In the genomic region with DNA sequence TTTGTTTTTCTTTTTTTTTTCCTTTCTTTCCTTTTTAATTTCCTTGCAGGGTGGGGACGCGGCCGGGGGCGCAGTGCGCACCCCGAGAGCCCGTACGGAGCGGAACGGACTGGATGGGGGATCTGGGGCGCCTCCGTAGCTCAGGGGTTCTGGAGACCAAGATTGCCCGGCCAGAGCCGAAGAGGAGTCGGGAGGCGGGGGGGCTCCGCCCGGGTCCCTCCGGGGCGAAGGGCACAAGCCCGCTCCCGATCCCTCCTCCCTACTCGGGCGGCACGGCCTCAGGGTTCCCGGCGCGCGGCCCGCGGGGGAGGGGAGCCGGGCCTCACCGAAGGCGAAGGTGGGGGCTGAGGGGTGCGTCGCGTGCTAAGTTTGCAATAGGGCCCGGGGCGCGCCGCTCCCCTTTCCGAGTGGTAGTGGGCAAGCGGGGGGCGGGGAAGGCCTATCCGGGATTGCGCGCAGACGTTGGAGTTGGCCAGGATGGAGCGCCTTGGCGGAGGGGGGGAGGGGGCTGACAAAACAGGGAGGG, we compare ENCODE assay signal across 8 mouse cellular contexts. TPM values are rescaled to one million over a fixed set of nuclear protein-coding genes. Genes with fewer than 3 reads are reported as not detected.
DNase-seq lines count a peak whose midpoint lies in the region; ATAC-seq and TF ChIP-seq lines count a peak whose summit lies in the region.

No protein-coding gene starts in this region.

- H3K9ac ChIP-seq in intestine, postnatal 0 days (ENCODE audit: low read depth, low read length), result peak overlapping the region; percentile 97
- H3K9ac ChIP-seq in liver, embryonic 14.5 days (replicated peaks), result peak overlapping the region; percentile 99

- TF ChIP-seq EP300 in liver, embryonic 14.5 days (IDR thresholded peaks at IDR 0.05; ENCODE audit: low read depth), result no peak

- H3K27ac ChIP-seq in testis, adult 2 months (ENCODE audit: control insufficient read depth, insufficient read depth, low read depth, low read length), result peak overlapping the region; percentile 84
- H3K27ac ChIP-seq in intestine, postnatal 0 days (ENCODE audit: low read depth, low read length), result peak overlapping the region; percentile 99
- peak overlapping the region; percentile 80 for H3K27ac ChIP-seq in liver, embryonic 14.5 days
- H3K27ac ChIP-seq in olfactory bulb, adult 2 months (ENCODE audit: insufficient read depth, low read depth, low read length), result peak overlapping the region; percentile 68

- no peak for TF ChIP-seq CTCF in testis, adult 2 months (IDR thresholded peaks at IDR 0.05; ENCODE audit: control insufficient read depth, insufficient read depth, insufficient replicate concordance, low read depth, low read length)
- no peak for TF ChIP-seq CTCF in intestine, postnatal 0 days (IDR thresholded peaks at IDR 0.05; ENCODE audit: low read depth)
- no peak for TF ChIP-seq CTCF in liver, embryonic 14.5 days (IDR thresholded peaks at IDR 0.05; ENCODE audit: low read depth)
- TF ChIP-seq CTCF in olfactory bulb, adult 2 months (IDR thresholded peaks at IDR 0.05; ENCODE audit: insufficient read depth, low read depth, low read length), result no peak

- no peak for DNase-seq in testis, postnatal 14 days (ENCODE audit: low spot score)
- peak; percentile 88 to 93 for DNase-seq in cerebellum, postnatal 14 days
- DNase-seq in gastrocnemius, postnatal 4 days (ENCODE audit: low spot score in 2 of 2), result peak; percentile 70 to 83
- peak; percentile 57 to 67 (median 62) for DNase-seq in liver, embryonic 14.5 days (ENCODE audit: low read depth in 3 of 3, low spot score in 3 of 3)
- peak; percentile 85 to 91 for DNase-seq in thymus, postnatal 36 days

- H3K36me3 ChIP-seq in testis, adult 2 months (ENCODE audit: control insufficient read depth, insufficient read depth, low read length), result no peaks in the 10 kb centered on the region
- H3K36me3 ChIP-seq in intestine, postnatal 0 days (ENCODE audit: control insufficient read depth, insufficient read depth), result no peaks in the 10 kb centered on the region
- peaks cover 3% of the 10 kb centered on the region for H3K36me3 ChIP-seq in liver, embryonic 14.5 days (replicated peaks; ENCODE audit: control insufficient read depth, insufficient read depth, low read depth)

- H3K27me3 ChIP-seq in testis, adult 2 months (ENCODE audit: control insufficient read depth, insufficient read depth, low read length), result no peaks in the 10 kb centered on the region
- no peaks in the 10 kb centered on the region for H3K27me3 ChIP-seq in intestine, postnatal 0 days (replicated peaks; ENCODE audit: control insufficient read depth, insufficient read depth, low read length)
- no peaks in the 10 kb centered on the region for H3K27me3 ChIP-seq in liver, embryonic 14.5 days (ENCODE audit: control insufficient read depth, insufficient read depth, low read length)

- TF ChIP-seq POLR2A in testis, adult 2 months (IDR thresholded peaks at IDR 0.05; ENCODE audit: control insufficient read depth, low read depth, low read length), result no peak
- no peak for TF ChIP-seq POLR2A in olfactory bulb, adult 2 months (IDR thresholded peaks at IDR 0.05; ENCODE audit: insufficient read depth, low read depth, low read length)

- peak; percentile 48 for ATAC-seq in intestine, postnatal 0 days
- peak; percentile 4; the same call in 1 of the 2 replicates for ATAC-seq in liver, embryonic 14.5 days (ENCODE audit: insufficient read depth)

- peak overlapping the region; percentile 79 for H3K4me3 ChIP-seq in testis, adult 2 months (ENCODE audit: control insufficient read depth, low read depth, low read length)
- H3K4me3 ChIP-seq in intestine, postnatal 0 days (ENCODE audit: low read depth, low read length), result peak overlapping the region; percentile 87
- peak overlapping the region; percentile 80 for H3K4me3 ChIP-seq in liver, embryonic 14.5 days (ENCODE audit: insufficient read depth in 1 of 2, low read depth in 2 of 2, low read length in 2 of 2)
- peak overlapping the region; percentile 55 for H3K4me3 ChIP-seq in olfactory bulb, adult 2 months (ENCODE audit: insufficient read depth, low read depth, low read length)

- H3K4me2 ChIP-seq in intestine, postnatal 0 days (replicated peaks; ENCODE audit: low read depth), result peak overlapping the region; percentile 99
- H3K4me2 ChIP-seq in liver, embryonic 14.5 days (ENCODE audit: low read depth), result peak overlapping the region; percentile 93

- peaks cover 38% of the 10 kb centered on the region for H3K4me1 ChIP-seq in testis, adult 2 months (ENCODE audit: control insufficient read depth, insufficient read depth, low read length)
- H3K4me1 ChIP-seq in intestine, postnatal 0 days (replicated peaks; ENCODE audit: control insufficient read depth, insufficient read depth, low read length), result peaks cover 13% of the 10 kb centered on the region
- peaks cover 37 to 44% of the 10 kb centered on the region in 2 experiments for H3K4me1 ChIP-seq in liver, embryonic 14.5 days (replicated peaks; ENCODE audit: control insufficient read depth in 2 of 2, insufficient read depth in 2 of 2, low read length in 1 of 2)
- peaks cover 46% of the 10 kb centered on the region for H3K4me1 ChIP-seq in olfactory bulb, adult 2 months (ENCODE audit: control insufficient read depth, insufficient read depth, low read length)

- no peaks in the 10 kb centered on the region for H3K9me3 ChIP-seq in intestine, postnatal 0 days (ENCODE audit: control insufficient read depth)
- H3K9me3 ChIP-seq in liver, embryonic 14.5 days (ENCODE audit: control insufficient read depth, low read length), result no peaks in the 10 kb centered on the region

- 1% methylated on average over 39 of the region's 50 CpGs for WGBS in intestine, postnatal 0 days
- WGBS in liver, embryonic 14.5 days (ENCODE audit: insufficient replicate concordance), result 1% methylated on average over 42 of the region's 50 CpGs
- 2% methylated on average over 48 of the region's 50 CpGs for WGBS in olfactory bulb, adult 2 months

RNA-seq across cellular contexts. Expression of a gene that starts 1.7 kb away (rescaled TPM):
- polyA plus RNA-seq in testis, adult 2 months (2012; rRNA removed), result 5.6 and 6.0 TPM in 2 replicates
- total RNA-seq in gastrocnemius, postnatal 4 days (2021), result 10 to 100 TPM; 37.7 to 42.0 TPM
- polyA plus RNA-seq in intestine, postnatal 0 days (2015; fragmentation: Nextera tagmentation; extraction: Ambion mirVana), result 54.1 and 67.6 TPM in 2 replicates
- polyA plus RNA-seq in liver, embryonic 14.5 days (2012; rRNA removed), result 15.2 and 16.3 TPM in 2 replicates
- polyA plus RNA-seq in liver, embryonic 14.5 days (2014; fragmentation: Nextera tagmentation; extraction: Ambion mirVana), result 25.1 and 30.8 TPM in 2 replicates
- 77.0 TPM in 1 of 2 replicates, not detected in the other for polyA plus RNA-seq in olfactory bulb, adult 2 months (2012; ENCODE audit: insufficient read depth, insufficient read length, low replicate concordance, missing spikeins)

RNA-seq across cellular contexts. Expression of a gene that starts 31.0 kb away (rescaled TPM):
- 164 and 184 TPM in 2 replicates for polyA plus RNA-seq in testis, adult 2 months (2012; rRNA removed)
- total RNA-seq in gastrocnemius, postnatal 4 days (2021), result 10 to 100 TPM; 22.1 to 22.5 TPM
- polyA plus RNA-seq in intestine, postnatal 0 days (2015; fragmentation: Nextera tagmentation; extraction: Ambion mirVana), result 32.8 and 36.5 TPM in 2 replicates
- polyA plus RNA-seq in liver, embryonic 14.5 days (2012; rRNA removed), result 11.2 and 13.2 TPM in 2 replicates
- polyA plus RNA-seq in liver, embryonic 14.5 days (2014; fragmentation: Nextera tagmentation; extraction: Ambion mirVana), result 14.9 and 19.0 TPM in 2 replicates
- polyA plus RNA-seq in olfactory bulb, adult 2 months (2012; ENCODE audit: insufficient read depth, insufficient read length, low replicate concordance, missing spikeins), result not detected in 2 replicates

RNA-seq across cellular contexts. Expression of a gene that starts 31.1 kb away (rescaled TPM):
- 147 and 192 TPM in 2 replicates for polyA plus RNA-seq in testis, adult 2 months (2012; rRNA removed)
- total RNA-seq in gastrocnemius, postnatal 4 days (2021), result 100 to 1,000 TPM; 148 to 152 TPM
- 258 and 259 TPM in 2 replicates for polyA plus RNA-seq in intestine, postnatal 0 days (2015; fragmentation: Nextera tagmentation; extraction: Ambion mirVana)
- 56.0 and 60.3 TPM in 2 replicates for polyA plus RNA-seq in liver, embryonic 14.5 days (2012; rRNA removed)
- 90.0 and 98.9 TPM in 2 replicates for polyA plus RNA-seq in liver, embryonic 14.5 days (2014; fragmentation: Nextera tagmentation; extraction: Ambion mirVana)
- not detected in 2 replicates for polyA plus RNA-seq in olfactory bulb, adult 2 months (2012; ENCODE audit: insufficient read depth, insufficient read length, low replicate concordance, missing spikeins)

RNA-seq across cellular contexts. Expression of a gene that starts 38.1 kb away (rescaled TPM):
- 0.40 and 0.70 TPM in 2 replicates for polyA plus RNA-seq in testis, adult 2 months (2012; rRNA removed)
- 1 to 10 TPM; 1.2 to 1.5 TPM for total RNA-seq in gastrocnemius, postnatal 4 days (2021)
- 385 and 396 TPM in 2 replicates for polyA plus RNA-seq in intestine, postnatal 0 days (2015; fragmentation: Nextera tagmentation; extraction: Ambion mirVana)
- polyA plus RNA-seq in liver, embryonic 14.5 days (2012; rRNA removed), result 10.9 and 11.0 TPM in 2 replicates
- polyA plus RNA-seq in liver, embryonic 14.5 days (2014; fragmentation: Nextera tagmentation; extraction: Ambion mirVana), result 16.8 and 20.1 TPM in 2 replicates
- not detected in 2 replicates for polyA plus RNA-seq in olfactory bulb, adult 2 months (2012; ENCODE audit: insufficient read depth, insufficient read length, low replicate concordance, missing spikeins)

RNA-seq across cellular contexts. Expression of a gene that starts 39.7 kb away (rescaled TPM):
- polyA plus RNA-seq in testis, adult 2 months (2012; rRNA removed), result 1,507 and 1,673 TPM in 2 replicates
- total RNA-seq in gastrocnemius, postnatal 4 days (2021), result 1,000 to 10,000 TPM; 1,324 to 1,404 TPM
- polyA plus RNA-seq in intestine, postnatal 0 days (2015; fragmentation: Nextera tagmentation; extraction: Ambion mirVana), result 286 and 316 TPM in 2 replicates
- 476 and 570 TPM in 2 replicates for polyA plus RNA-seq in liver, embryonic 14.5 days (2012; rRNA removed)
- polyA plus RNA-seq in liver, embryonic 14.5 days (2014; fragmentation: Nextera tagmentation; extraction: Ambion mirVana), result 233 and 270 TPM in 2 replicates
- 423 and 2,167 TPM in 2 replicates for polyA plus RNA-seq in olfactory bulb, adult 2 months (2012; ENCODE audit: insufficient read depth, insufficient read length, low replicate concordance, missing spikeins)
